Mouse (Mus musculus) E14TG2a.4 (cell line): Measurements from ENCODE around the gene Marcksl1.
A peak's percentile ranks its signal among the peaks of the same experiment; 100 is the strongest.
"Not testable (repeated sequence)": the region's sequence is repeated elsewhere in the genome, so short reads cannot be mapped to it uniquely, and the experiment has no call there.

Source experiments
- H3K27me3 ChIP-seq: 2 replicates; pipeline ENCODE4 v1.6.1; 2014; ENCODE audit warnings: low read length, control low read depth; ENCODE audit not compliant: insufficient read depth
- H3K36me3 ChIP-seq: 2 replicates; pipeline ENCODE4 v1.6.1; 2014; ENCODE audit warnings: low read length, control low read depth; ENCODE audit not compliant: insufficient read depth
- H3K4me1 ChIP-seq: replicated peaks from 2 replicates; pipeline ENCODE4 v1.6.1; 2014; ENCODE audit warnings: low read depth, low read length, control low read depth
- H3K4me3 ChIP-seq: replicated peaks from 2 replicates; pipeline ENCODE4 v1.5.1; 2014; ENCODE audit warnings: mild to moderate bottlenecking, low read length
- H3K9me3 ChIP-seq: 2 replicates; pipeline ENCODE4 v1.6.1; 2014; ENCODE audit warnings: low read length, control low read depth
- CTCF ChIP-seq: conservative IDR thresholded peaks from 2 replicates; pipeline ENCODE4 v1.5.1; 2014; ENCODE audit warnings: low read length
- NANOG ChIP-seq: IDR thresholded peaks from 2 replicates; pipeline ENCODE4 v1.6.1; 2014; ENCODE audit warnings: borderline replicate concordance, low read length, mixed read lengths
- POU5F1 ChIP-seq: IDR thresholded peaks from 2 replicates; pipeline ENCODE4 v1.6.1; 2014; ENCODE audit warnings: low read length, borderline replicate concordance

The Marcksl1 gene

GRCm38 (mm10) chr4:129518519-129518918 lies 5.1 kb downstream of the Marcksl1 start:
- no peak overlapping the region for H3K4me3 ChIP-seq
- TF ChIP-seq CTCF (no peak), NANOG (no peak), POU5F1 (no peak)
- peaks cover 86% of the 10 kb centered on the region for H3K36me3 ChIP-seq

GRCm38 (mm10) chr4:129525338-129525737 lies 12.0 kb downstream of the Marcksl1 start:
- Histone ChIP-seq H3K36me3 (peaks cover 83% of the 10 kb centered on the region), H3K27me3 (no peaks in the 10 kb centered on the region), H3K9me3 (no peaks in the 10 kb centered on the region), H3K4me3 (no peak overlapping the region), H3K4me1 (peaks cover 19% of the 10 kb centered on the region)
- no peak for TF ChIP-seq NANOG
- no peak for TF ChIP-seq POU5F1
- TF ChIP-seq CTCF: no peak

More at GRCm38 (mm10) chr4:129518519-129518918, 5.1 kb downstream of the Marcksl1 start:
- Histone ChIP-seq H3K9me3 (no peaks in the 10 kb centered on the region), H3K27me3 (no peaks in the 10 kb centered on the region), H3K4me1 (peaks cover 30% of the 10 kb centered on the region)

- no peak overlapping the region for H3K4me3 ChIP-seq
- peaks cover 19% of the 10 kb centered on the region for H3K4me1 ChIP-seq
- TF ChIP-seq POU5F1 (no peak), CTCF (no peak), NANOG (no peak)
- no peaks in the 10 kb centered on the region for H3K27me3 ChIP-seq
- peaks cover 84% of the 10 kb centered on the region for H3K36me3 ChIP-seq
- no peaks in the 10 kb centered on the region for H3K9me3 ChIP-seq
Measured at GRCm38 (mm10) chr4:129525889-129526288, 12.5 kb downstream of the Marcksl1 start.

- not testable (repeated sequence) for H3K9me3 ChIP-seq, H3K4me3 ChIP-seq, H3K27me3 ChIP-seq
- H3K4me1 ChIP-seq: peaks cover 30% of the 10 kb centered on the region
- peaks cover 79% of the 10 kb centered on the region for H3K36me3 ChIP-seq
Measured at GRCm38 (mm10) chr4:129528901-129529300, 15.5 kb downstream of the Marcksl1 start.

- no peaks in the 10 kb centered on the region for H3K27me3 ChIP-seq
- H3K4me1 ChIP-seq: peaks cover 71% of the 10 kb centered on the region
- no peak overlapping the region; the same call in 1 of the 2 replicates for H3K4me3 ChIP-seq
- H3K9me3 ChIP-seq: no peaks in the 10 kb centered on the region
- TF ChIP-seq CTCF: peak; percentile 72
- TF ChIP-seq NANOG: no peak
- no peak for TF ChIP-seq POU5F1
- H3K36me3 ChIP-seq: peaks cover 57% of the 10 kb centered on the region
Measured at GRCm38 (mm10) chr4:129540012-129540411, 26.6 kb downstream of the Marcksl1 start.

- H3K9me3 ChIP-seq: no peaks in the 10 kb centered on the region
- H3K4me1 ChIP-seq: peaks cover 63% of the 10 kb centered on the region
- TF ChIP-seq POU5F1: no peak
- TF ChIP-seq CTCF: peak; percentile 25; the same call in 1 of the 2 replicates
- no peaks in the 10 kb centered on the region for H3K27me3 ChIP-seq
- peaks cover 39% of the 10 kb centered on the region for H3K36me3 ChIP-seq
- peak overlapping the region; percentile 95 for H3K4me3 ChIP-seq
Measured at GRCm38 (mm10) chr4:129541868-129542591, 28.6 kb downstream of the Marcksl1 start.

GRCm38 (mm10) chr4:129542592-129543141 lies 29.3 kb downstream of the Marcksl1 start, which contains the start of gene Hdac1:
Gene Hdac1, minus strand, starts transcription at chr4:129542713.
- TF ChIP-seq POU5F1 (no peak), NANOG (no peak), CTCF (no peak)
- Histone ChIP-seq H3K27me3 (no peaks in the 10 kb centered on the region), H3K4me1 (peaks cover 59% of the 10 kb centered on the region), H3K9me3 (no peaks in the 10 kb centered on the region), H3K36me3 (peaks cover 33% of the 10 kb centered on the region), H3K4me3 (peak within 1 kb of the TSS; percentile 95)

- peaks cover 45% of the 10 kb centered on the region for H3K4me1 ChIP-seq
- no peaks in the 10 kb centered on the region for H3K27me3 ChIP-seq
- peak overlapping the region; percentile 59 for H3K4me3 ChIP-seq
- no peak for TF ChIP-seq POU5F1
- no peak for TF ChIP-seq NANOG
- TF ChIP-seq CTCF: no peak
- H3K36me3 ChIP-seq: peaks cover 28% of the 10 kb centered on the region
- no peaks in the 10 kb centered on the region for H3K9me3 ChIP-seq
Measured at GRCm38 (mm10) chr4:129544106-129544505, 30.7 kb downstream of the Marcksl1 start.

GRCm38 (mm10) chr4:129547631-129548030 lies 34.2 kb downstream of the Marcksl1 start:
- H3K9me3 ChIP-seq: not testable (repeated sequence)

More at GRCm38 (mm10) chr4:129547631-129548030, 34.2 kb downstream of the Marcksl1 start:
- Histone ChIP-seq H3K4me1 (peaks cover 37% of the 10 kb centered on the region), H3K36me3 (peaks cover 39% of the 10 kb centered on the region)
- not testable (repeated sequence) for H3K27me3 ChIP-seq, H3K4me3 ChIP-seq
